Mouse (Mus musculus) limb, embryonic 15.5 days (tissue): ENCODE measurements at regions not wholly inside any gene's neighbourhood (a gene's known extent, or its start where the extent isn't known, plus 50 kb on each side); places are given as distances from the start of the nearest gene placed in this dataset.

ENCODE experiments used
- ATAC-seq: fragments of 200-750 bp; cut with Nextera tagmentation; 2 replicates; pipeline ENCODE4 v1.8.0; 2017; ENCODE audit warnings: low read depth, moderate TSS enrichment; ENCODE audit not compliant: insufficient number of reproducible peaks, low FRiP score, low TSS enrichment
- H3K27ac ChIP-seq: fragments of 300-500 bp; sonication (generic); 2 replicates; pipeline ENCODE4 v1.5.1; 2015; ENCODE audit warnings: moderate library complexity, mild to moderate bottlenecking, inconsistent platforms
- H3K27me3 ChIP-seq: fragments of 300-500 bp; sonication (generic); 2 replicates; pipeline ENCODE4 v1.6.1; 2015; ENCODE audit warnings: inconsistent platforms
- H3K36me3 ChIP-seq: fragments of 300-500 bp; sonication (generic); 2 replicates; pipeline ENCODE4 v1.6.1; 2015; ENCODE audit warnings: inconsistent platforms
- H3K4me1 ChIP-seq: fragments of 300-500 bp; sonication (generic); 2 replicates; pipeline ENCODE4 v1.6.1; 2015; ENCODE audit warnings: inconsistent platforms
- H3K4me2 ChIP-seq: fragments of 300-500 bp; sonication (generic); 2 replicates; pipeline ENCODE4 v1.6.1; 2015; ENCODE audit warnings: mild to moderate bottlenecking, inconsistent platforms
- H3K4me3 ChIP-seq: fragments of 300-500 bp; sonication (generic); 2 replicates; pipeline ENCODE4 v1.5.1; 2015; ENCODE audit warnings: mild to moderate bottlenecking, inconsistent platforms
- H3K9ac ChIP-seq: fragments of 300-500 bp; sonication (generic); 2 replicates; pipeline ENCODE4 v1.6.1; 2015; ENCODE audit warnings: inconsistent platforms
- H3K9me3 ChIP-seq: fragments of 300-500 bp; sonication (generic); 2 replicates; pipeline ENCODE4 v1.6.1; 2016; ENCODE audit warnings: inconsistent platforms
- WGBS: fragments of 180-500 bp; shearing (Covaris S2); methylation state at CpG from one replicate; pipeline ENCODE4 v1.1.7; 2015; 5-methylcytosine and 5-hydroxymethylcytosine counted together

DNA sequence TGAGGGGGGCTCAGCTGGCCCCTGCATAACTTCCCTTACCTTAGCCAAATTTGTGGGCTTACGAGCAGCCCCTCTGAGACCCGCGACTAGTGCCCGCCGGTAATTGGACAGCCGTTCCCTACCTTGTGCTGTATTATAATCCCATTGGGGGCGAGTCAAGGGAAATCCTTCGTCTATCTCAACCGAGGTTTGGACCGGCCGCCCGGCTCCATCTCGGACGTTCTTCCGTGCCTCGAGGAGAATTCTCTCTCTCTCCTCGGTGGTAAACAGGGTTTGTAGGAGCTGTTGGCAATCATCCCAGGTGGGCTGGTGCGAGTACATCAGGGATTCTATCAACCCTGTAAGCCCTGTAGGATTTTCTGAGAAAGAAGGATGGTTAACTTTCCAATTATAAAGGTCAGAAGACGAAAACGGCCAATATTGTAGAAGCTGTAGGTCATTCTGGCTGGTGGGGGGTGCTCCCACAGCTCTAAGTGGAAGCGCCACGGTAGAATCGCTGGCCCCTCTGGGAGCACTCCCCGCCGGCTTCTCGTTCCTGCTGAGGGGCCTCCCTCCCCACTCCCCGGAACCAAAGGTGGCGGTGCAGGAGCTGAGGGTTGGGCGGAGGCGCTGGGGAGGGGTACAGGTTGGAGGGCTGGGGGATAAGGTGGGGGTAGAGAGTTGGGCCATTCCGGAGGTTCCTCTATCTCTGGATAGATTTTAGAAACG is 278.6 kb downstream of the Gm21863 start:
- ATAC-seq, result peak; percentile 53
- no peaks in the 10 kb centered on the region for H3K4me1 ChIP-seq
- H3K36me3 ChIP-seq, result peaks cover 14% of the 10 kb centered on the region
- H3K4me2 ChIP-seq, result no peak overlapping the region
- H3K27ac ChIP-seq, result no peak overlapping the region
- 0 out of 2 replicates have a peak, but pooled peaks cover 3% of the 10 kb centered on the region for H3K27me3 ChIP-seq
- no peak overlapping the region for H3K9ac ChIP-seq
- 66% methylated on average over 32 of the region's 32 CpGs for WGBS
- H3K9me3 ChIP-seq, result peaks cover 62% of the 10 kb centered on the region
- H3K4me3 ChIP-seq, result no peak overlapping the region

DNA sequence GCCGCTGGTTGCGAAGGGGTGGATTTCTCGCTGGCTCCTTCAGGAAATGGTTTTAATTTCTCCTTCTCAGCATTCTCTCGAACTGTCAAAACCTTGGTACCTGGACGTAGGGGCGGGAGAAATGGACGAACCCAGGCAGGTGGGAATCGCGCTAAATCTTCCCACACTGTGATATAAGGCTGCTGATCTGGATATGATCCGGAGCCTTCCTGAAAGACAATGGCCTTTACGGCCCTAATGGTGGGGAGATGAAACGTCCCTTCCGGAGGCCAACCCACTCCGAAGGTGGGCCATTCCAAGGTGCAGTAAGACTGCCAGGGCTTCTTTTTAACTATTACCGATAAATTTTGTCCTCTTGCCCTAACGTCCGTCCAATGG is 279.1 kb downstream of the Gm21863 start:
- H3K4me1 ChIP-seq, result no peaks in the 10 kb centered on the region
- no peak overlapping the region for H3K27ac ChIP-seq
- peaks cover 10% of the 10 kb centered on the region; the same call in 1 of the 2 replicates for H3K36me3 ChIP-seq
- H3K4me2 ChIP-seq, result no peak overlapping the region
- H3K9me3 ChIP-seq, result peaks cover 57% of the 10 kb centered on the region
- peak; percentile 22 for ATAC-seq
- 0 out of 2 replicates have a peak, but pooled peaks cover 3% of the 10 kb centered on the region for H3K27me3 ChIP-seq
- no peak overlapping the region for H3K9ac ChIP-seq
- 69% methylated on average over 17 of the region's 17 CpGs for WGBS
- no peak overlapping the region for H3K4me3 ChIP-seq

DNA sequence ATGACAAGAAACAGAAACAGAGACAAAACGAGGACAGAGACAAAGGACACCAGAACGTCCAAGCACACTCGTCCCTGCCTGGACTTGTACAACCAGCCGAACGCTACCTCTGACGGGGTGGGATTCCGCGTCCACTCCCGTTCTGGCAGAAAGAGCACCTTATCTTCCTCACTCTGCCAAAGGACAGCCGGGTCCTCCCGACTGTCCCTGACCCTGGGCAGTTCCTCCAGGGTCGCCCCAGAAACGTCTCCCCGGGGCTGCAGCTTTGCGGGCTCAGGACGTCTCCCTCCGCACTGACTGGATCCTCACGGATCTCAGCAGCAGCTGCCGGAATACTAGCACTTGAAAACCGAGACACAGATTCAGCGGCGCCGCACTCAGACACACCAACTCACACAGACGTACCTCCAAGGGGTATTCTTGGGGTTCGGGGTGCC is 279.6 kb downstream of the Gm21863 start:
- no peaks in the 10 kb centered on the region for H3K4me1 ChIP-seq
- no peak overlapping the region for H3K27ac ChIP-seq
- no peak overlapping the region for H3K4me3 ChIP-seq
- WGBS, result 71% methylated on average over 25 of the region's 25 CpGs
- peak; percentile 54 for ATAC-seq
- 0 out of 2 replicates have a peak, but pooled peaks cover 3% of the 10 kb centered on the region for H3K27me3 ChIP-seq
- H3K4me2 ChIP-seq, result no peak overlapping the region
- peaks cover 9% of the 10 kb centered on the region; the same call in 1 of the 2 replicates for H3K36me3 ChIP-seq
- H3K9me3 ChIP-seq, result peaks cover 52% of the 10 kb centered on the region
- no peak overlapping the region for H3K9ac ChIP-seq
